17 mouse cellular contexts compared by ENCODE assay signal in the genomic region with DNA sequence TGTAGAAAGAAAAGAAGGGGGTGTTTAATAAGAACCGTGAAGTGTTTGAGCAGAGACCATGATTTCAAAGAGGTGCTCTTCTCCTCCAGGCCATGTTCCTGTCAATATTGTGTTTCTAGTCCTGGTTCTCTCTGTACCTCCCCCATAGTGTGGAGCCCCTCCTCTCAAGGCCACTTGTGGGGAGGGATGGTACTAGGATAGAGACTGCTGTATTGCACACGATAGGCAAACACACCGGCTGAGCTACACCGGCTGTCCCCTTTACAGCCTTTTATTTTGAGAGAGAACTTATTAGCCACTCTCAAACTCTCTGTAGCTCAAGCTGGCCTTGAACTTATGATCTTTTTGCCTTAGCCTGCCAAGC. TPM values are rescaled to one million over a fixed set of nuclear protein-coding genes. Genes with fewer than 3 reads are reported as not detected.
DNase-seq lines count a peak whose midpoint lies in the region; ATAC-seq lines count a peak whose summit lies in the region.
"Had no signal": no experiment of that assay in that cellular context is flagged by ENCODE, and none has a peak within 500 bp of the region (broad histone marks: within the 10 kb centered on the region; RNA-seq: fewer than 3 reads in every experiment).

No protein-coding gene starts in this region.

- H3K27me3 ChIP-seq in hindbrain, embryonic 13.5 days: no peaks in the 10 kb centered on the region
- H3K27me3 ChIP-seq in hindbrain, embryonic 12.5 days: no peaks in the 10 kb centered on the region
- no peaks in the 10 kb centered on the region; the same call in 1 of the 2 replicates for H3K27me3 ChIP-seq in midbrain, embryonic 16.5 days (ENCODE audit: control insufficient read depth, insufficient read depth, low read depth, low read length)
- H3K27me3 ChIP-seq in midbrain, embryonic 15.5 days (replicated peaks): no peaks in the 10 kb centered on the region
- H3K27me3 ChIP-seq in hindbrain, embryonic 16.5 days (replicated peaks; ENCODE audit: control insufficient read depth, insufficient read depth, low read length): no peaks in the 10 kb centered on the region
- no peaks in the 10 kb centered on the region for H3K27me3 ChIP-seq in neural tube, embryonic 15.5 days (replicated peaks)
- H3K27me3 ChIP-seq: embryonic facial prominence, embryonic 12.5 days; heart, embryonic 15.5 days; neural tube, embryonic 12.5 days had no signal

- H3K36me3 ChIP-seq in hindbrain, embryonic 13.5 days: no peaks in the 10 kb centered on the region
- H3K36me3 ChIP-seq in hindbrain, embryonic 12.5 days: no peaks in the 10 kb centered on the region
- no peaks in the 10 kb centered on the region for H3K36me3 ChIP-seq in midbrain, embryonic 16.5 days (ENCODE audit: control insufficient read depth, insufficient read depth, low read length)
- no peaks in the 10 kb centered on the region for H3K36me3 ChIP-seq in midbrain, embryonic 15.5 days (replicated peaks)
- H3K36me3 ChIP-seq in hindbrain, embryonic 16.5 days (ENCODE audit: control insufficient read depth, insufficient read depth, low read length): no peaks in the 10 kb centered on the region
- H3K36me3 ChIP-seq in neural tube, embryonic 15.5 days: no peaks in the 10 kb centered on the region
- H3K36me3 ChIP-seq: embryonic facial prominence, embryonic 12.5 days; heart, embryonic 15.5 days; neural tube, embryonic 12.5 days had no signal

- peak overlapping the region; percentile 30; the same call in 1 of the 2 replicates for H3K27ac ChIP-seq in hindbrain, embryonic 13.5 days
- H3K27ac ChIP-seq in hindbrain, embryonic 12.5 days: no peak overlapping the region
- no peak overlapping the region for H3K27ac ChIP-seq in midbrain, embryonic 16.5 days (ENCODE audit: low read length)
- no peak overlapping the region for H3K27ac ChIP-seq in midbrain, embryonic 15.5 days
- peak overlapping the region; percentile 14; the same call in 1 of the 2 replicates for H3K27ac ChIP-seq in hindbrain, embryonic 16.5 days (ENCODE audit: low read depth, low read length)
- H3K27ac ChIP-seq in neural tube, embryonic 15.5 days (replicated peaks): peak overlapping the region; percentile 76
- H3K27ac ChIP-seq: embryonic facial prominence, embryonic 12.5 days; heart, adult 2 months; heart, embryonic 15.5 days; neural tube, embryonic 12.5 days had no signal

- H3K4me2 ChIP-seq in hindbrain, embryonic 13.5 days: no peak overlapping the region
- H3K4me2 ChIP-seq in hindbrain, embryonic 12.5 days (replicated peaks): no peak overlapping the region
- no peak overlapping the region for H3K4me2 ChIP-seq in midbrain, embryonic 16.5 days (ENCODE audit: low read length)
- no peak overlapping the region for H3K4me2 ChIP-seq in midbrain, embryonic 15.5 days
- no peak overlapping the region for H3K4me2 ChIP-seq in hindbrain, embryonic 16.5 days (ENCODE audit: low read length)
- H3K4me2 ChIP-seq in neural tube, embryonic 15.5 days: no peak overlapping the region
- H3K4me2 ChIP-seq: embryonic facial prominence, embryonic 12.5 days; heart, embryonic 15.5 days; liver, embryonic 11.5 days; neural tube, embryonic 12.5 days had no signal

- no peaks in the 10 kb centered on the region for H3K9me3 ChIP-seq in hindbrain, embryonic 13.5 days
- no peaks in the 10 kb centered on the region for H3K9me3 ChIP-seq in hindbrain, embryonic 12.5 days (replicated peaks)
- H3K9me3 ChIP-seq in midbrain, embryonic 16.5 days (replicated peaks; ENCODE audit: control insufficient read depth, low read length, poor library complexity, severe bottlenecking): no peaks in the 10 kb centered on the region
- no peaks in the 10 kb centered on the region for H3K9me3 ChIP-seq in midbrain, embryonic 15.5 days
- H3K9me3 ChIP-seq in hindbrain, embryonic 16.5 days (ENCODE audit: control insufficient read depth, low read length): no peaks in the 10 kb centered on the region
- no peaks in the 10 kb centered on the region for H3K9me3 ChIP-seq in neural tube, embryonic 15.5 days (replicated peaks)
- H3K9me3 ChIP-seq: embryonic facial prominence, embryonic 12.5 days; heart, embryonic 15.5 days; neural tube, embryonic 12.5 days had no signal

- H3K4me1 ChIP-seq in hindbrain, embryonic 13.5 days (replicated peaks): peaks cover 29% of the 10 kb centered on the region
- H3K4me1 ChIP-seq in hindbrain, embryonic 12.5 days: peaks cover 15% of the 10 kb centered on the region
- H3K4me1 ChIP-seq in midbrain, embryonic 16.5 days (ENCODE audit: control insufficient read depth, insufficient read depth, low read length): no peaks in the 10 kb centered on the region
- peaks cover 5% of the 10 kb centered on the region for H3K4me1 ChIP-seq in midbrain, embryonic 15.5 days
- peaks cover 7% of the 10 kb centered on the region for H3K4me1 ChIP-seq in hindbrain, embryonic 16.5 days (ENCODE audit: control insufficient read depth, insufficient read depth, low read depth, low read length)
- H3K4me1 ChIP-seq in neural tube, embryonic 15.5 days: peaks cover 33% of the 10 kb centered on the region
- H3K4me1 ChIP-seq: heart, embryonic 15.5 days had no signal

- H3K4me3 ChIP-seq in hindbrain, embryonic 13.5 days: no peak overlapping the region
- no peak overlapping the region for H3K4me3 ChIP-seq in hindbrain, embryonic 12.5 days
- no peak overlapping the region for H3K4me3 ChIP-seq in midbrain, embryonic 16.5 days (ENCODE audit: low read depth, low read length)
- H3K4me3 ChIP-seq in midbrain, embryonic 15.5 days: no peak overlapping the region
- H3K4me3 ChIP-seq in hindbrain, embryonic 16.5 days (ENCODE audit: low read length): no peak overlapping the region
- no peak overlapping the region for H3K4me3 ChIP-seq in neural tube, embryonic 15.5 days (replicated peaks)
- H3K4me3 ChIP-seq: embryonic facial prominence, embryonic 12.5 days; heart, adult 2 months; heart, embryonic 15.5 days; neural tube, embryonic 12.5 days had no signal

- no peak for ATAC-seq in hindbrain, embryonic 13.5 days (ENCODE audit: low FRiP score)
- ATAC-seq in hindbrain, embryonic 12.5 days (ENCODE audit: low FRiP score): no peak
- ATAC-seq in midbrain, embryonic 16.5 days: peak; percentile 11; the same call in 1 of the 2 replicates
- ATAC-seq in midbrain, embryonic 15.5 days (replicated peaks): no peak
- peak; percentile 50 for ATAC-seq in hindbrain, embryonic 16.5 days
- ATAC-seq in neural tube, embryonic 15.5 days (ENCODE audit: low FRiP score): peak; percentile 57; the same call in 1 of the 2 replicates

- no peak for DNase-seq in layer of hippocampus, adult 9-10 months (ENCODE audit: low spot score)
- DNase-seq: adrenal gland, postnatal 14 days; gastrocnemius, postnatal 10 days; heart, adult 2 months; kidney, adult 18-20 months; layer of hippocampus, postnatal 36 days; midbrain, embryonic 14.5 days had no signal

- WGBS in hindbrain, embryonic 13.5 days: 72% methylated on average over 4 of the region's 4 CpGs
- WGBS in hindbrain, embryonic 12.5 days: 75% methylated on average over 4 of the region's 4 CpGs
- WGBS in midbrain, embryonic 16.5 days: 81% methylated on average over 4 of the region's 4 CpGs
- WGBS in midbrain, embryonic 15.5 days: 77% methylated on average over 4 of the region's 4 CpGs
- WGBS in hindbrain, embryonic 16.5 days: 62% methylated on average over 4 of the region's 4 CpGs
- 25% methylated on average over 4 of the region's 4 CpGs for WGBS in neural tube, embryonic 15.5 days

- no peak overlapping the region for H3K9ac ChIP-seq in hindbrain, embryonic 13.5 days
- H3K9ac ChIP-seq in hindbrain, embryonic 12.5 days: no peak overlapping the region
- no peak overlapping the region for H3K9ac ChIP-seq in midbrain, embryonic 16.5 days (ENCODE audit: low read depth, low read length)
- no peak overlapping the region for H3K9ac ChIP-seq in midbrain, embryonic 15.5 days
- no peak overlapping the region for H3K9ac ChIP-seq in hindbrain, embryonic 16.5 days (ENCODE audit: low read depth, low read length)
- H3K9ac ChIP-seq in neural tube, embryonic 15.5 days (replicated peaks): no peak overlapping the region
- H3K9ac ChIP-seq: embryonic facial prominence, embryonic 12.5 days; heart, embryonic 15.5 days; neural tube, embryonic 12.5 days had no signal

RNA-seq across cellular contexts. Expression of a gene that starts 11.1 kb away (rescaled TPM):
- polyA plus RNA-seq in hindbrain, embryonic 13.5 days (2015; fragmentation: Nextera tagmentation; extraction: Ambion mirVana): 4.1 and 4.9 TPM in 2 replicates
- 10.6 and 12.0 TPM in 2 replicates for polyA plus RNA-seq in hindbrain, embryonic 12.5 days (2016; fragmentation: Nextera tagmentation; extraction: Ambion mirVana)
- 4.1 and 4.7 TPM in 2 replicates for polyA plus RNA-seq in midbrain, embryonic 16.5 days (2015; fragmentation: Nextera tagmentation; extraction: Ambion mirVana)
- 4.1 and 5.2 TPM in 2 replicates for polyA plus RNA-seq in midbrain, embryonic 15.5 days (2015; fragmentation: Nextera tagmentation; extraction: Ambion mirVana)
- 3.6 and 7.5 TPM in 2 replicates for polyA plus RNA-seq in hindbrain, embryonic 16.5 days (2015; fragmentation: Nextera tagmentation; extraction: Ambion mirVana)
- 5.3 and 5.6 TPM in 2 replicates for polyA plus RNA-seq in neural tube, embryonic 15.5 days (2015; fragmentation: Nextera tagmentation; extraction: Ambion mirVana)

Comparison
In these comparisons a context has a peak if more than half of its experiments do, and no peak if none do; other contexts are left out.
1. ATAC-seq: peak in midbrain, embryonic 16.5 days (single experiment), hindbrain, embryonic 16.5 days (single experiment) and neural tube, embryonic 15.5 days (single experiment); none in hindbrain, embryonic 13.5 days (single experiment), hindbrain, embryonic 12.5 days (single experiment) and midbrain, embryonic 15.5 days (single experiment).
2. H3K27ac ChIP-seq: peak in hindbrain, embryonic 13.5 days (single experiment), hindbrain, embryonic 16.5 days (single experiment) and neural tube, embryonic 15.5 days (single experiment); none in hindbrain, embryonic 12.5 days (single experiment), midbrain, embryonic 16.5 days (single experiment) and midbrain, embryonic 15.5 days (single experiment).